Mouse (Mus musculus) layer of hippocampus, postnatal 36 days (tissue): ENCODE measurements around the gene Ttll8. TPM values are rescaled to one million over a fixed set of nuclear protein-coding genes. Genes with fewer than 3 reads are reported as not detected.

Source experiments
- DNase-seq, 2 experiments: peaks; one replicate each; pipeline ENCODE4 v3.0.0; 2022
- total RNA-seq, 2 experiments: library from RNA; stranded (reverse); gene quantifications; 2 replicates each; pipeline ENCODE4 v1.2.3; 2021

Ttll8 gene
- total RNA-seq, 2 experiments from 2014 or later: 2.5 to 2.9 TPM

GRCm38 (mm10) chr15:88881253-88882044 lies 72.8 kb downstream of the Ttll8 start:
- no peak for DNase-seq

DNA sequence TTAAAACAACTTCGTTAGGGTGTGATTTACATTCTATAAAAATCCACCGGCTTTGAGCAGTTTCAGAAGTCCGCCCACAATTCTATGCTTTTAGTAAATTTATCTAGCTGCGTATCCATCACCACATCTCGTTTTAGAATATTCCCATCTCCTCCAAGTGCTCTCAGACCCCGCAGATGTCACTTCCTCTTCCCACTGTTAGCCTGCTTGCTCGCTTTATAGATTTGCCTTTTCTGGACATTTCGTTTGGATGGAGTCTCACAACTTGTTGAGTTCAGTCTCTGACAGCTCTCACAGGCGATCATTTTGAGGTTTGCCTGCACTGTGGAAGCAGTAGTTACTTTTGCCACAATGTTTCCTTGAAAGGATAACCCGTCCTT lies 77.2 kb downstream of the Ttll8 start:
- no peak for DNase-seq

GRCm38 (mm10) chr15:88876155-88877020 lies 77.8 kb downstream of the Ttll8 start:
- DNase-seq: peak; percentile 61 to 72

- no peak for DNase-seq
These were observed 78.6 kb downstream of the Ttll8 start for GRCm38 (mm10) chr15:88875625-88876081.

GRCm38 (mm10) chr15:88874477-88874876 lies 79.7 kb downstream of the Ttll8 start:
- DNase-seq: no peak

GRCm38 (mm10) chr15:88874061-88874460 lies 80.2 kb downstream of the Ttll8 start:
- no peak for DNase-seq

- no peak for DNase-seq
These were observed 83.6 kb downstream of the Ttll8 start for GRCm38 (mm10) chr15:88870418-88871185.

- no peak for DNase-seq
These were observed 86.0 kb downstream of the Ttll8 start for GRCm38 (mm10) chr15:88868024-88868742.

DNA sequence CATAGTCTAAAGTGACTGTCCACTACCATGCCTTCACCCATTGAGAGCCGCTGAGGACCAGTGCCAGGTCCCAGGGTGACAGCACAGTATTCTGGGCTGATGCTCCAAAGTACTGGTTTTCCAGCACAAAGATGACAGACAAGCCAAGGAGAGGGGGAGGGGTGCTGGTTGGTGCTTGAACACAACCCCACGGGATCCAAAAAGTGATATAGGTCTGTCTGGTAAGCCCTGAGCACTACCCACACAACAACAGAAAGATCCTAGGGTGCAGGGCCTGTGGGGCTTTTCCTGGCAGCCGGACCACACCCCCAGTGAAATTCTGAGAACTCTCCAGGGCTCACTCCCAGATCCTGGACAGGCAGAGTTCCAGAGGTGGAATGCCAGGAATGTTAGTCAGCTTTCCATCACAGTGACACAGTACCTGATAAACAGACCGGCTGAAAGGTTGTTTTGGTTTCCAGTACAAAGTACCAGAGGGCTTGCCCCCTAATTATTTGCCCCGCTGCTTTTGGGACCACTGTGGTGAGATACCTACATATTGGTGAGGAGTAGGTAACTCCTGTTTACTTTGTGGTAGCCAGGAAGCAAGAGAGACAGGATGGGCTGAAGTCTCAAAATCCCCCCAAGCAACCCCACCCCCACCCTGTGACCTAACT lies 86.7 kb downstream of the Ttll8 start:
- DNase-seq: no peak

DNA sequence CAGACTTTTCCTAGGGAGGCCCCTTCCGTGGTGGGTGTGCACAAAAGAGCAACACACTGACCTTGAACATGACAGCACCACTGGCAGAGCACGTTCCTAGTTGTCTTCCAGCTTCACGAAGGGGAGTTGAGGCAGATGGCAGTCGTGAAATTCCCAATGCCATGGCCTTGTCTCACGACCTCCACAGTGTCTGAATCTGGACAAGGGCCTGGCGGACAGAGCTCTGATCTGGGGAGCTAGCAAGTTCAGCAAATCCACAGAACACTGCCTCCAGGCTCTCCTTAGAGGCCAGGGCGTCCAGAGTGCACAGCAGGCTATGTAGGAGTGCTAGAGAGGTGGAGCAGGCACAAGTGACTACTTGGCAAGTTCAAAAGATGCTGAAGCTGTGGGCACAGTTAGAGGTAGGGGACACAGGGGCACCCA lies 87.3 kb downstream of the Ttll8 start:
- no peak for DNase-seq

- DNase-seq: no peak
These were observed 88.1 kb downstream of the Ttll8 start for GRCm38 (mm10) chr15:88865888-88866695.

- no peak for DNase-seq
These were observed 89.2 kb downstream of the Ttll8 start for GRCm38 (mm10) chr15:88865061-88865460.

GRCm38 (mm10) chr15:88864270-88865030 lies 89.8 kb downstream of the Ttll8 start:
- no peak for DNase-seq

- DNase-seq: peak; percentile 86 to 88
These were observed 90.5 kb downstream of the Ttll8 start for GRCm38 (mm10) chr15:88863695-88864231.

DNA sequence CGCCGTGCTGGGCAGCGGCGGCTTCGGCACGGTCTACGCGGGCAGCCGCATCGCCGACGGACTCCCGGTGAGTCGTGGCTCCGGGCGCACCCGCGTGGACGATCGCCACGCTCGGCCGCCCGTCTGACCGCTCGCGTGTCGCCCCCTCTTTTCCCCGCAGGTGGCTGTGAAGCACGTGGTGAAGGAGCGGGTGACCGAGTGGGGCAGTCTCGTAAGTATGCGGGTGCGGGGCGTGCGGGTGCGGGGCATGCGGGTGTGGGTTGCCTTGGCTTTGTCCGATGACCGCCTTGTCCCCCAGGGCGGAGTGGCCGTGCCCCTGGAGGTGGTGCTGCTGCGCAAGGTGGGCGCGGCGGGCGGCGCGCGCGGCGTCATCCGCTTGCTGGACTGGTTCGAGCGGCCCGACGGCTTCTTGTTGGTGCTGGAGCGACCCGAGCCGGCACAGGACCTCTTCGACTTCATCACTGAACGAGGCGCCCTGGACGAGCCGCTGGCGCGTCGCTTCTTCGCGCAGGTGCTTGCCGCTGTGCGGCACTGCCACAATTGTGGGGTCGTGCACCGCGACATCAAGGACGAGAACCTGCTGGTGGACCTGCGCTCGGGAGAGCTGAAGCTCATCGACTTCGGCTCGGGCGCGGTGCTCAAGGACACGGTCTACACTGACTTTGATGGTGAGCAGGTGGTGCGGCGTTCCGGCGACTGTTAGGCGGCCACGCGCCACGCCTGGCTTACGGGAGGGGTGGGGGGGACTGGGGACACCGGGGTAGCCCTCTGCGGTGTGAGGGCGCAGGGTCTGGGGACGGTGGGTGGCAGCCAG lies 91.1 kb downstream of the Ttll8 start:
- peak; percentile 66 for DNase-seq

DNA sequence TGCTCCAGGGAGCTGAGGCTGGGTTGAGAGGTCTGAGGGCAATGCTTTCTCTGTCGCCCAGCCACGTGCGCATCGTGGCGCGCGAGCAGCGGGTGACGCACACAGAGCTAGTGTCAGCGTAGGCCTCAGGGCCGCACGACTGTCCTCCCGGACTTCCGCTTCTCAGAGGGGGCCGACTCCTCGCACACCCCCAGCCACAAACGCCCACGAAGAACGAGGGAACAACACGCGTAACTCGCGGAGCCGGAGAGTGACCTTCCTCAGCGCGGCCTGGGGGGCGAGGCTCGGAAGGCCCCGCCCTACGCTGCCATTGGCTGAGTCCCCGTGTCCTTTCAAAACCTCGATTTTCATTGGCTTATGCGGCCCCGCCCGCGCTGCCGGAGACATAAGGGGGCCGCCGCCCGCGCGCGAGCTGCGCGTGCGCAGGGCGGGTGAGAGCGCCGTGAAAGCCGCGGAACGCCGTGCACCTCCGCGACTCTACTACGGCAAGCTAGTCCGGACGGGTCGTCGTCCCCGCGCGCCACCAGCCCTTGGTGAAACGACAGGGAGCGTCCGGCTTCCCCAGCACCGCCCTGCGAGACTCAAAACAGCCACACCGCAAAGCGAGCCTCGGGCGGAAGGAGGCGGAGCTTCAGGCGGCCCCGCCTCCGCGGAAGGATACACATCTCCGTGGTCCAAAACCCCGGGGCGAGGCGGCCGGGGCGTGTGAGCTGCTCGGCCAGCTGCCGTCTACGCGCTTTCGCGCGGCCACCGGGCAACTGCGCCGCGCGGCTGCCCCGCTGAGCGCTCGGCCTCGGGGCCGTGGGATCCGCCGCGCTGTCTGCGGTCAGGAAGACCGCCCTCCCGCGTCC lies 92.2 kb downstream of the Ttll8 start, which contains the start of gene Pim3:
TSS of gene Pim3 (plus strand) at position 415 of the 851 bp plus-strand sequence.
- DNase-seq: peak; percentile 96 to 97

DNA sequence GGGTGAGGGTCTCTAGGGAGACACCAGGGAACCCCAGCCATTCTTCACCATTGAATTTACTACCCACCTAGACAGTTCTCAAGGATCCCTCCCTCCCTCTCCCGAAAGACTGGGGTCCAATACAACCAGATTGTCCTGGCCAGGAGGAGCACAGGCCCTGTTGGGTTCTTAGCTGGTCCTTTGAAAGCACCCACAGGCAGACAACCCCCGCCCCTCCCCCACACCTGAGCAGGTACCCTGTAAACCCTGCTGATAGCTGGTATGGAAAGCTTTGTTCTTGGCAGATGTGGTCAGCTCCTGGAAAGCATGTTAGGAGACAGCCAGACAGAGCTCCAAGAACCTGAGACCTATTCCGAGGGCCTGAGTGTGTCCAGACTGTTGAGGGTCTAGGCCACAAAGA lies 93.4 kb downstream of the Ttll8 start:
- DNase-seq: no peak
